Mouse (Mus musculus) c-Kit-positive CD71-positive TER-119-positive erythroid progenitor cells, embryonic 14.5 days (primary cell): ENCODE measurements around the gene March10.

Experiments used
- DNase-seq: peaks from one replicate; pipeline ENCODE4 v3.0.0-alpha.2; 2013; ENCODE audit warnings: low spot score

March10 gene

GRCm38 (mm10) chr11:105466756-105467155 lies 10.2 kb upstream of the March10 start:
- no peak for DNase-seq

GRCm38 (mm10) chr11:105465488-105465887 lies 9.0 kb upstream of the March10 start:
- no peak for DNase-seq

DNA sequence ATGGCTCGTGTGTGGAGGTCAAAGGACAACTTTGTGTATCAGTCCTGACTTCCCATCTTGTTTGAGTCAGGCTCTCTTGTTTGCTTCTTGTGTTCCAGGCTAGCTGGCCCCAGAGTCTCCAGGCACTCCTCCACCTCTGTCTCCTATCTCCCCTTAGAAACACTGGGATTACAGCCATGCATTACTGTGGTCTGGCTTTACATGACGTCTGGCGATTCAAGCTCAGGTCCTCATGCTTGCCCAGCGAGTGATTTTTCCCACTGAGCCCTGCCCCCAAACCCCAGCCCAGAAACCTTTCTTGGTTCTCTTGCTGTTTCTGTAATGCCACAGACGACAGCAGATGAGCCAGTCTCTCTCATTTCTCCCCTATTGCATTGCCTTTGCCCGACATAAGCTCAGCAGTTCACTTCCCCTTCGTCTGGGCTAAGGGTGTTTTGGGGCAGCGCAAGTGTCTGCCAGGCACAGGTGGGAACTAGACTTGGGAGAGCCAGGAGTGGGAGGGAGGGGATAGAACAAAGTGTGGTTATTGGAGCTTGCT lies 8.0 kb upstream of the March10 start:
- DNase-seq: no peak

GRCm38 (mm10) chr11:105459900-105460299 lies 3.4 kb upstream of the March10 start:
- no peak for DNase-seq

GRCm38 (mm10) chr11:105457041-105457440 lies 506 bp upstream of the March10 start:
- DNase-seq: no peak

DNA sequence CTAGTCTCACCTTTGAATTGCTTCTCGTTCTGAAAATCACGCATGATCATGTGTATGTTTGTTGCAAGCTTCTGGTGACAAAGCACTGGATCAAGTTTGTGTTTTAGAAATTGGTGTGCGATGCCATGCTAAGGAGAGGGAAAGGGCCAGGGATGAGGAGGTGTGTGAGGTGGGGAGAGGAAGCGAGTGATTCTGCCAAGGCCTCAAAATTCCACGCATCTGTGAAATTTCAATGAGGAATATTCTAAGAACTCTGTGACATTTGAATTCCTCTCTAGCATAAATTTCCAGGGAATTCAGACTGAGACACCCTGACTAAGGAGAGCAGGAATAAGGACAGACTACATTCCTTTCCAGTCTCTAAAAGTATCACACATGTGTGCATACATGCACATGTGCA lies 1.4 kb downstream of the March10 start:
- DNase-seq: no peak

DNA sequence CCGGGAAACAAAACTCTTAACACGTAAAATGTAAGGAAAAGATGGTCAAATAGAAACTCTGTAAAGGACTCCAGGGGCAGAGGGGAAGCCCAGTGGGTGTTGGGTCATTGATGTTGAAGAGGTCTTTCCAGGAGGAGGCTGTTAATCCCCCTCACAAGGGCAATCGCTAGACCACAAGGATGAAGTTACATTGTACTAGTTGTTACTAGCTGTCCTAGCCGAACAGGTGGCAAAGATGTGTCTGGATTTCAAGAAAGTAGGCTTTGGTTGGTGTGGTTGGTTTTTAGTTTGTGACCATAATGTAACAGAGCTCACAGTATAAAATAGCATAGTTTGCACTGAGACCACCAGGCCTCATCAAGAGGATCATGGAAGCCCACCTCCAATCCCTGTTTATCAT lies 3.5 kb downstream of the March10 start:
- DNase-seq: no peak

GRCm38 (mm10) chr11:105452504-105452903 lies 4.0 kb downstream of the March10 start:
- DNase-seq: no peak

- no peak for DNase-seq
These were observed 4.9 kb downstream of the March10 start for GRCm38 (mm10) chr11:105451553-105452135.

DNA sequence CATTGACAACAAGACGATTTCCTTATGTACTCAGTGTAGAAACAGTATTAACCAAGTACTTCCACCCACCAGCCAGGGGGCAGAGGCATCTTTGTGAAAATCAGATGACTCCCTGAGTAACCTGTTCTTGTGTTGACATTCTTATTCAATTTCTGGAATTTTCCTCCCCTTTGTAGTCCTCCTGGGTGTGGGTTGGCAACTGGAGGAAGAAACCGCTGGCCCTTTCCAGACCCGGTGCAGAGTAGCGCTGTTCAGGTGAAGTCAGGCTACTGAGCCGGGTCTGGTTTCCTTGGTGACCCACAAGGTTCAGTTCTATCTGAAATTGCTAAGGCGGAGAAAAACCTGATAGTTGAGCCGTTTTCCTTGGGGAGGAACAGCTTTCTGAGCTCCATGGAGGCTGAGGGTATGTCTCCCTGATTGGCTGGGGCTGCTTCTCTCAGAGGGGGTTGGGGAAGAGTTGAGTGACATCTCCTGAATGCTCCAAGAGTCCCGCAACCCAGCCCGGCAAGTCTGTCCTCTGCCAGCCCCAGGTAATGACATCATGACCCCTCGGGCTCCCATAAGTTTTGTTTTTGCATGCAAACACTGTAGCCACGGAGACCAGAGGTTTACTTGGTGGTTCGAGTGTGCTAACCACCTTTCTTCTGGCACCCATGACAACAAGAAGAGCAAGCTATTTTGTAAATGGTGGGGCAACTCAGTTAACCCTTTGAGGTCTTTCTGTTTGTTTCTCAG lies 6.8 kb downstream of the March10 start:
- no peak for DNase-seq

DNA sequence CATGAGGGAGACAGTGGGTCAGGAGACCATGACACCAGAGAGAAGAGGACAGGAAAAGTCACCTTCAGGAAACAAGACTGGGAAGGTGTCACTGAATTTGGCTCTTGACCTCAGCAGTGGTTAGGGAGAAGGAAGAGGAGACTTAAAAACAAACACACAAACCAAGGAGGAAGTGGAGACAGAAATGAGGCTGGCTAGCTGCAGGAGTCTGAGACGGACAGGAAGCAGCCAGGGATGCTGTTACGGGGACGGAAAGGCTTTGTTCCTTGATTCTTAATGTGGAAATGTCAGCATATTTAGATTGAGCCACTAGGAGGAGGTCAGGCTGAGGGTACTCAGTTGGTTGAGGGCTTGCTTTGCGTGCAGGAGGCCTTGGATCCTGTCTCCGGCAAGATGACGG lies 8.9 kb downstream of the March10 start:
- DNase-seq: no peak

DNA sequence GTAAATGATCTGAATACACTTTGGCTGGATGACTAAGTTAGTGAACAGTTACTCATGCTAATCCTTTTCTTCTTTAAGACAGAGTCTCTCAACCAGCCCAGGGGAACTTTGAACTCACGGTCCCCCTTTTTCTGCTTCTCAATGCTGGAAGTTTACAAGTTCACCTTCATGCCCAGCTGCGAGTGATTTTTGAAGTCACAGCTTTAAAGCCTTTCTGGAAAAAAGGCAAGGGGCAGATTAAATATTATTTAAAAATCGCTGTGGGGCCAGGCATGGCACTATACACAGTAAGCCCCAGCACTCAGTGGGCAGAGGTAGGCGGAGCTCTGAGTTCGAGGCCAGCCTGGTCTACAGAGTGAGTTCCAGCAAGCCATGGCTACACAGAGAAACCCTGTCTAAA lies 10.3 kb downstream of the March10 start:
- DNase-seq: no peak

DNA sequence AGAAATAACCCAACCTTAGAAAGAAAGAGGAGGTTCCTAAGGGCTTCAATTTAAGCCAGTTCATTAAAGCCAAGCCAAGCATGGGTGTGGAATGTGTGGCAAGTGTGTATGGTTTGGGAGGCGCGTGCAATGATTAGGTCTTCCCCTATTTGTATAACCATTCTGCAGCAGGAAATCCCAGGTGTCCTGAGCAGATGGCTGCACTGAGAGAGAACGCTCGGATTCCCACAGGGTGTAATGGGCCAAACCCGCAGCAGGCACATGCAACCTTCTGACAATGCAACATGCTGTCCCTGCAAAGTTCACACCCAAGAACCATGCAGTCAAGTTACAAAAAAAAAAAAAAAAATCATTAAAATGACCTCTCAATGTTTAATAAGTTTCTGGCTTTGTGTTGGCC lies 10.8 kb downstream of the March10 start:
- no peak for DNase-seq

- no peak for DNase-seq
These were observed 11.6 kb downstream of the March10 start for GRCm38 (mm10) chr11:105444929-105445328.

GRCm38 (mm10) chr11:105443505-105443904 lies 13.0 kb downstream of the March10 start:
- DNase-seq: no peak

- no peak for DNase-seq
These were observed 16.7 kb downstream of the March10 start for GRCm38 (mm10) chr11:105439796-105440195.

- DNase-seq: no peak
These were observed 17.6 kb downstream of the March10 start for GRCm38 (mm10) chr11:105438907-105439306.

DNA sequence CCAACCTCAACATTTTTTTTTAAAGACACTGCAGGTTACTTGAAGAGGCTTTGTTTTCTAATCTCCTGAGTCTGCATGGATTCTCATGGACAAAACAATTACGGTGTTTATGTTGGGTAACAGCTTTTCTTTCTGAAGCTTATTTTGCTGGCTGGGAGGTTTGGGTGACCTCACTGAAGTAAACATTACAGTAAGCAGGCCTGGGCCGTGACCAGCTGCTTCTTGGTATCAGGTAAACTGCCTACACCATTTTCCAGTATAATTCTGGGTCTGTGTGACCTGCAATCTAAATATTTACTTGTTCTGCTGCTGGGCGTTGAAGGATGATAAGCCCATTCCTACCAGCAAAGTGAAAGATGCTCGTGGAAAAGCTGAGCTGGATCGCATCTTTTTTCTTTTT lies 30.1 kb downstream of the March10 start:
- no peak for DNase-seq

- no peak for DNase-seq
These were observed 31.9 kb downstream of the March10 start for GRCm38 (mm10) chr11:105424643-105425042.

- DNase-seq: no peak
These were observed 35.7 kb downstream of the March10 start for GRCm38 (mm10) chr11:105420671-105421450.

DNA sequence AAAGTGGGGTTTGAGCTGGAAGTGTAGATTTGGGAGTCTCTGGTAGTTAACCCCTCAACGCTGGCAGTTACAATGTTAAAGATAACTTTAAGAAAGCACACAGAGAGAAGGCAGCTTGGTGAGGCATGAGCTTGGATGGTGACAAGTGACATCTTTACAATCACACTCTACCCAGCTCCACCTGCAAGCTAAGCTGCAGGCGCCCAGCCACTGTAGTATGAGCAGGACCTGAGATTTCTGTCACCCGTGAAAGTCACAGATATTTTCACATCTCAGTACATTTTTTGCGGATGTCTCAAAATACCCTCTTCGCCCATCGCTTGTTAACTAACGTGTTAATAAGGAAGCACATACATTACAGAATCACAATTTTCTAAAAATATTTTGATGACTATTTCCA lies 36.6 kb downstream of the March10 start:
- DNase-seq: no peak

DNA sequence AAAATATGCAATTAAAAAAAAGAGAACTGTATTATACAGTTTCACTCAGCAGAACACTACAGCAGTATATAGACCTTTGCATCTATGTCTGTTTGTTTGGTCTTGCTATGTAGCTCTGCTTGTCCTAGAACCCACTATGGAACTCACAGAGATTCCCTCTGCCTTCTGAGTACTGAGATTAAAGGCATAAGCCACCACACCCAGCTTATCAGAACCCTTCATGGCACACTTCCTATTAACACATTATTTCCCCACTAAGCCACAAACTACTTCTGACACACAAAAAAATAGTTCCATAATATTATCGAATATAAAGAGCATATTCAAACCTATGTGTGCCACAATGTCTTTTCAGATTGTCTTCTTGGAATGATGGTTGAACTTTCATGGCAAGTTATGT lies 42.5 kb downstream of the March10 start:
- DNase-seq: no peak

GRCm38 (mm10) chr11:105409408-105409807 lies 47.1 kb downstream of the March10 start:
- no peak for DNase-seq
